Mouse (Mus musculus): ENCODE measurements around the gene Ado.
A peak's percentile ranks its signal among the peaks of the same experiment; 100 is the strongest.

The Ado gene

DNA sequence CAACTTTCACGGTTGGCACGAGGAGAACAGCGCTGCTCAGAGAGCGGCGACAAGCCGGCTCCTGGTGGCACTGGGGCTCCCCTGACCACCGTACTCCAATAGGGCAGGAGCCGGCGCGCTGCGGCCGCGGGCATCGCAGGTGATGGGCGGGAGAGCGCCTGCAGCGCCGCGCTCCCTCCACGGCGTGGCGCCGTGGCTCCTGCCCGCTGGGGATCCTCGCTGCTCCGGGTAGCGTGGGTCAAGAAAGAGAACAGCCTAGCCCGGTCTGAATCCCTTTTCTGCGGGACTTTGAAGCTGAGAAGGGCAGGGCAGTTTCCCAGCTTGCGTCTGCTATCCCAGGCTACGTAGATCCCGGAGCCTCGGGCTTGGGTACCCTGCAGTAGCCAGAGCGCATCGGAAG is 12.8 kb downstream of the Ado start:
- DNase-seq: peak; percentile 60 to 70

GRCm38 (mm10) chr10:67535256-67535655 is 13.5 kb downstream of the Ado start, which contains the start of gene Egr2:
Gene Egr2 (plus strand): TSS chr10:67535475.
- peak in 1 of 2 experiments; percentile 18 for DNase-seq

DNA sequence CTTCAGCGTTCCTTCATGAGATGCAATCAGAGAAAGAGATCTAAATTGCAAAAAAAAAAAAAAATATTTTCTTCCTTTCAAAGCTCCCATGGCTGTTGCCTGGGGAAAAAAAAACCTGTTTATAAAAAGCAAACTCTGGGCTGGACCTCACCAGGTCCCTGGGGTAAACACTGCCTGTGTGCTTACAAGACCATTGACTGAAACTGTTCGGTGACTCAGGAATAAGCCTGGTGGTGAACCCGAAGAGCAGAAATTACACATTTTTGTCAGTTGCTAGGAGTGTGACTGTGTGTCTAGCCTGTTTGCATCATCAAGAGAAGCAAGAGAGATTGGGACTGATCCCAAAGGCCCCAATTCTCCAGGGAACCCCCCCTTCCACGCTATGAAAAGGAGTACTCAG is 19.0 kb downstream of the Ado start:
- no peak for DNase-seq

DNA sequence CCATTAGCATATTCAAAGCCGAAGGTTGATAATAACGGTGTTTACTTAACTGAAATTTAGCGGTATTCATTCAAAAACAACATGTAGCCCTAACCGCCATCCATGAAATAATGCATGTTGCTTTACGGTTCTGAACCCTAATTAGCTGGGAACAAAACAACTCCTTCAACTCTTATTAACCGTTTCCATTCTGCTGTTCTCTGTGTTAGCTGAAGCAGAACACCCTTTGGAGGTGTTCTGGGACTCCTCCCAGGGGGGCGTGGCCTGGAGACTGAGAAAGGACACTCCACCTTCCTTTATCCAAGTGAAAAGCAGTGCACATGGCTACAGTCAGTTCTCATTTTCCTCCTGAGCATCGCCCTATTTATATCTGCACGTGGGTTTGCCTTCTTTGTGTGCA is 22.3 kb downstream of the Ado start:
- DNase-seq: no peak

DNA sequence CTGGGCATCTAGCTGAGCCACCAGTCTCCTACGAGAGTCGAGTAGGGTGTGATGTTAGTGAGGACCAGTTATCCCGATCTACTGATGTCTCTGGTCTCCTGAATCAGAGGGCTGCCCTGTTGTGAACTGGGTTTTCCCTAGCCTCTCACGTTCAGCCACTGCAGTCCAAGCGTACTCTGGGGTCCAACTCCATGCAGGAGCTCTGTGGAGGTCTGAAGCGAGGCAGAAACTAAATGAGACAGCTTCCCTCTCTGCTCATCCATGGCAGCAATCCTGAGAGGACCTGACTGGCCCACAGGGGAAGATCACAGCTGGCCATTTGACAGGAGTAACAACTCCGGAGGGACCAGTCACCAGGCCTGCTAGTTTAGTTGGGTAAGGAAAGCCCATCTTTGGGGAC is 24.1 kb downstream of the Ado start:
- no peak for DNase-seq

GRCm38 (mm10) chr10:67524130-67524529 is 24.6 kb downstream of the Ado start:
- no peak for DNase-seq

GRCm38 (mm10) chr10:67518733-67519132 is 30.0 kb downstream of the Ado start:
- no peak for DNase-seq

DNA sequence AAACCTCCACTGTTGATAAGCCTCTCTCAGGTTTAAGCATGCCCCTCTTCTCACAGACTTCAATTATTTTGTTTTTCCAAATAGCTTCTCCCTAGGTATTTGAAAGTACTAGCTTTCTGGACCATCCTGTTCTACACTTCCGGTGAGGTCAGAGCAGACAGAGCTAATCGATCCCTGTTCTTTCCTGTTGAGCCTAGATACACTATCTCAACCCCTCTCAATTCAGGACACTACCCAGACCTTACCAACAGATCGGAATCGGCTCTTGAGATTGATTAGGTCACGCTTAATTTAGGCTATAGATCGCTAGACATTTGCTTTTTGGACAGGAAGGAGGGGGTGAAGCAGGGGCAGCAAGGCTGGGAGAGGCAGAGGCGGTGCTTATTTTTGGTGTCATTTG is 35.9 kb downstream of the Ado start:
- DNase-seq: no peak

- no peak for DNase-seq
These were observed 36.5 kb downstream of the Ado start for GRCm38 (mm10) chr10:67512211-67512610.

DNA sequence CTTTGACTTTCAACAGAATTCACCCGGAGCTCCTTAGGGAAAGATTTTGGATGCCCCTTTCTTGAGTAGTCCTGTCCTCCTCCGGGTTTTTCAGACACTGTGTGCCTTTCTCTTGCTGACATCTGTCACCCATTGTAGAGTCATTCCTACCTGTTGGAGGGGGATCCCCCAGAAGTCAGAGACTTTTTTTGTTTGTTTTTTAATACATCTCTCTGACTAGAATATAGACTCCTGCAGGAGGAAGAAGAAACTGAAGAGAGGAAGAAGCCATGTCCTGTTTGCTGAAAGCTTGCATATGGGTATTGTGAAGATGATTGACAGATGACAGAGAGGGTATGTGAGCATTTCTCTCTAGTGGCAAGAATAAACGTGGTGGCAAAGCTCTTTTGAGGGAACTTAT is 43.5 kb downstream of the Ado start:
- no peak for DNase-seq

DNA sequence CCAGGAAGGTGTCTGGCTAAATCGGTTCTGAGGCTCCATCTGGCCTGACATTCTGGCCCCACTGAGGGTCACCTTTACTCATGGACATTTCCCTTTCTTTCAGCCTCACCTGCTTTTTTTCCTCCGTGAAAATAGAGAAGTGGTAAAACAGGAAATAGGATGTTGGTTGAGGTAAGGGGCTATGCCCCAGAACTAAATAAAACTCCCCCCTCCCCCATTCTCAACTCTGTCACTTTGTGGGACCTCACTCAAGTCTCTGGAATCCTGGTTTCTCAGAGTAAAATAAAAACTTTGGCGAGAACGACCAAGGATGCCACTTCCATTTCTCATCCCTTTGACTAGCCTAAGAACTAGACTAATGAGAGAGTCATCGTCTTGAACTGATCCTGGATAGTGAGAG is 44.7 kb downstream of the Ado start:
- DNase-seq: no peak

DNA sequence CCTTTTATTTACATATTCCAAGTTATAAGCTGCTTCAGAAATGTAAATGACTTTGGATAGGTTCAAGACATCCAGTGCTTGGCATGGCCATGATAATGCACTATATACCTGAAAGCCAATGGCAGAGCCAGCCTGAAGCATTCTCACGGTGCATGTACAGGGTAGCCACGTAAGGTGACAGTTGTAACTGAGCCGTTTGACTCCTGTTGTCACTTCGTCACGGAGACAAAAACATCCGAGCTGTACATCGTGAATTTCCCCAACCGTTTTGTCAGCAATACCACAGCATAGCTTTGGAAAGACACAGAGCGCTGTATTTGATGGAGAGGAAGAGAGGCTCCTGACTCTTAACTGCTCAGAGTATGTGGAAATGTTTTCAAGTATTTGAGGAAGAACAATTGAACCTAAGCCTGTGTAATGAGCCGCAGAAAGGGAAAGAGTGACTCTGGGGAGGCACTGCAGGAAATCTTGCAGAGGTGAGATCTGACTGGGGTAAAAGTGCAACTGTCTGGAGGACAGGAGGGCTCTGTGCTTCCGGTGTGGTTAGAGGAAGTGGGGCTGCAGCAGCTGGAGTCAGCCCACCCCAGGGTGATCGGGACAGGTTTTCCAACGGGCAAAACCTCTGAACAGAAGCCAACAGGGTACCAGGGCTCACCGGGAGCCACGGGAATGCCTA is 45.3 kb downstream of the Ado start:
- no peak for DNase-seq

DNA sequence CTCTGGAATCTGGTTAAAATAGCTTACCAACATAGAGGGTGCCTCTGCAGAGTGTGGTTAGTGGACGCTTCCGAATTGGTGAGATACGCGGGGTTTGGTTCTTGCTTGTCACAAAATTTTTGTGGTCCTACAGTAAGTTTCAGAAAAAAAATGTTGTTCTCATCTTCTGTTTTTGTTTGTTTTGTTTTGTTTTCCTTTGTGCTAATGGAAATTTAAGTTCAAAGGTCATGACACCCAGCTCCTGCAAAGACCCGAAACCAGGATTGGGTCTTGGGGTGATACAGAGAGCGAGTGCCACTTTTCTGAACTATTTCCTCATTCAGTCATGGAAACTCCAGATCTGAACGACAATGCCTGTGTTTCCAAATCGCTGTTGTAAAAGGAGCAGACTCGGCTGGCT is 50.8 kb downstream of the Ado start:
- DNase-seq: no peak

- no peak for DNase-seq
These were observed 51.4 kb downstream of the Ado start for GRCm38 (mm10) chr10:67497144-67497892.
